ENCODE assay signal across 13 mouse cellular contexts in the genomic region with DNA sequence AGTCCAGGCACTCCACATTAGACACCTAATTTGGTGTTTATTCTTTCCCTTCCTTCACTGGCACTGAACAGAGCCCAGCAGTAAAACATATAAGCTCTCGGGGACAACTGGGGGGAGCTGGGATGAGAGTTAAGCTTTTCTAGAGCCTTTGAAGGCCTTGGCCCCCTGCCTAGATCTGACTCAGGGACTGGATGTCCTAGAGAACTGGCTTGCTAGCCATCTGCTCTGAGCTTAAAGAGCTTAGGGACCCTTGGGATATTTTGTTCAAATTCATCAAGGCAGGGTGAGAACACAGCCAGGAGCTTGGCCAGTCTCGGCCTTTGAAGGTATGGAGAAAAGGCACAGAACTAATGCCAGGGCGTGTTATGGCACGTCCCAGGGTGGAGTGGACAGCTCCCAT. TPM values are rescaled to one million over a fixed set of nuclear protein-coding genes. Genes with fewer than 3 reads are reported as not detected.
A peak's percentile ranks its signal among the peaks of the same experiment; 100 is the strongest.
DNase-seq lines count a peak whose midpoint lies in the region; ATAC-seq and TF ChIP-seq lines count a peak whose summit lies in the region.
"Had no signal": no experiment of that assay in that cellular context is flagged by ENCODE, and none has a peak within 500 bp of the region (broad histone marks: within the 10 kb centered on the region; RNA-seq: fewer than 3 reads in every experiment).

No protein-coding gene starts in this region.

- DNase-seq in cerebellum, postnatal 10 days = peak; percentile 24 to 43
- DNase-seq in cerebellum, adult 18-20 months = no peak
- peak; percentile 38 for DNase-seq in lung, postnatal 0 days (ENCODE audit: low spot score)
- no peak for DNase-seq in lung, postnatal 36 days
- peak; percentile 43 for DNase-seq in gastrocnemius, adult 18-20 months (ENCODE audit: low spot score)
- DNase-seq in stomach, postnatal 0 days (ENCODE audit: low spot score) = no peak
- no peak for DNase-seq in right cerebral cortex, adult 18-20 months

- H3K4me2 ChIP-seq in lung, postnatal 0 days (replicated peaks; ENCODE audit: low read depth, low read length) = no peak overlapping the region
- no peak overlapping the region for H3K4me2 ChIP-seq in stomach, postnatal 0 days (replicated peaks; ENCODE audit: low read depth)
- H3K4me2 ChIP-seq: embryonic facial prominence, embryonic 15.5 days; hindbrain, embryonic 15.5 days; kidney, embryonic 15.5 days; lung, embryonic 15.5 days; midbrain, embryonic 11.5 days had no signal

- WGBS in lung, postnatal 0 days = 62% methylated on average over 4 of the region's 4 CpGs
- 59% methylated on average over 4 of the region's 4 CpGs for WGBS in stomach, postnatal 0 days

- TF ChIP-seq EP300 in lung, postnatal 0 days (IDR thresholded peaks at IDR 0.05) = no peak
- no peak for TF ChIP-seq EP300 in stomach, postnatal 0 days (optimal IDR thresholded peaks at IDR 0.05)

- H3K4me1 ChIP-seq in lung, postnatal 0 days (ENCODE audit: insufficient read depth, low read depth, low read length) = no peaks in the 10 kb centered on the region
- H3K4me1 ChIP-seq in stomach, postnatal 0 days (replicated peaks; ENCODE audit: control insufficient read depth, insufficient read depth) = no peaks in the 10 kb centered on the region
- H3K4me1 ChIP-seq: embryonic facial prominence, embryonic 15.5 days; lung, embryonic 15.5 days had no signal

- H3K36me3 ChIP-seq in lung, postnatal 0 days (ENCODE audit: insufficient read depth, low read length) = no peaks in the 10 kb centered on the region
- H3K36me3 ChIP-seq in stomach, postnatal 0 days (ENCODE audit: control insufficient read depth, insufficient read depth, low read length) = no peaks in the 10 kb centered on the region
- H3K36me3 ChIP-seq: embryonic facial prominence, embryonic 15.5 days; hindbrain, embryonic 15.5 days; kidney, embryonic 15.5 days; lung, embryonic 15.5 days had no signal

- no peak for TF ChIP-seq CTCF in lung, postnatal 0 days (IDR thresholded peaks at IDR 0.05)
- TF ChIP-seq CTCF in stomach, postnatal 0 days (IDR thresholded peaks at IDR 0.05; ENCODE audit: low read depth) = no peak

- H3K27ac ChIP-seq in lung, postnatal 0 days (ENCODE audit: low read length) = no peak overlapping the region
- H3K27ac ChIP-seq in stomach, postnatal 0 days (replicated peaks) = no peak overlapping the region
- H3K27ac ChIP-seq: embryonic facial prominence, embryonic 15.5 days; hindbrain, embryonic 15.5 days; kidney, embryonic 15.5 days; lung, embryonic 15.5 days had no signal

- H3K9me3 ChIP-seq in lung, postnatal 0 days (ENCODE audit: low read length) = no peaks in the 10 kb centered on the region
- no peaks in the 10 kb centered on the region for H3K9me3 ChIP-seq in stomach, postnatal 0 days (ENCODE audit: control insufficient read depth, low read length)
- H3K9me3 ChIP-seq: embryonic facial prominence, embryonic 15.5 days; hindbrain, embryonic 15.5 days; kidney, embryonic 15.5 days; lung, embryonic 15.5 days had no signal

- H3K4me3 ChIP-seq in lung, postnatal 0 days (ENCODE audit: low read depth, low read length) = no peak overlapping the region
- no peak overlapping the region for H3K4me3 ChIP-seq in stomach, postnatal 0 days (ENCODE audit: low read depth, low read length)
- H3K4me3 ChIP-seq: embryonic facial prominence, embryonic 15.5 days; hindbrain, embryonic 15.5 days; kidney, embryonic 15.5 days; lung, embryonic 15.5 days had no signal

- ATAC-seq in lung, postnatal 0 days = no peak
- peak; percentile 42; the same call in 1 of the 2 replicates for ATAC-seq in stomach, postnatal 0 days (ENCODE audit: low FRiP score, low TSS enrichment)
- ATAC-seq in erythroblast, adult 5-6 weeks (replicated peaks; ENCODE audit: low FRiP score, poor library complexity, severe bottlenecking) = no peak

- H3K9ac ChIP-seq in lung, postnatal 0 days (replicated peaks; ENCODE audit: low read depth) = no peak overlapping the region
- no peak overlapping the region for H3K9ac ChIP-seq in stomach, postnatal 0 days (ENCODE audit: low read length)
- H3K9ac ChIP-seq: embryonic facial prominence, embryonic 15.5 days; hindbrain, embryonic 15.5 days; kidney, embryonic 15.5 days; lung, embryonic 15.5 days had no signal

- no peaks in the 10 kb centered on the region for H3K27me3 ChIP-seq in lung, postnatal 0 days (replicated peaks; ENCODE audit: insufficient read depth, low read length)
- H3K27me3 ChIP-seq in stomach, postnatal 0 days (ENCODE audit: control insufficient read depth, insufficient read depth, low read length) = no peaks in the 10 kb centered on the region
- H3K27me3 ChIP-seq: embryonic facial prominence, embryonic 15.5 days; hindbrain, embryonic 15.5 days; lung, embryonic 15.5 days had no signal

RNA-seq across cellular contexts. Expression of gene Ercc6l, which starts 6.6 kb away (rescaled TPM):
- polyA plus RNA-seq in lung, postnatal 0 days (2015; fragmentation: Nextera tagmentation; extraction: Ambion mirVana) = 0.87 and 1.1 TPM in 2 replicates
- under 1 TPM; 0.09 to 0.11 TPM for total RNA-seq in gastrocnemius, adult 18-20 months (2021)
- polyA plus RNA-seq in stomach, postnatal 0 days (2015; fragmentation: Nextera tagmentation; extraction: Ambion mirVana) = 1.5 and 1.9 TPM in 2 replicates
- 7.7 and 11.1 TPM in 2 replicates for total RNA-seq in erythroblast, adult 5-6 weeks (2015; ENCODE audit: low replicate concordance)
- 9.9 and 13.9 TPM in 2 replicates for total RNA-seq in erythroblast, adult 5-6 weeks (2017; ENCODE audit: low replicate concordance)

RNA-seq across cellular contexts. Expression of gene Rps4x, which starts 25.7 kb away (rescaled TPM):
- polyA plus RNA-seq in lung, postnatal 0 days (2015; fragmentation: Nextera tagmentation; extraction: Ambion mirVana) = 614 and 632 TPM in 2 replicates
- 100 to 1,000 TPM; 453 to 571 TPM for total RNA-seq in gastrocnemius, adult 18-20 months (2021)
- 632 and 636 TPM in 2 replicates for polyA plus RNA-seq in stomach, postnatal 0 days (2015; fragmentation: Nextera tagmentation; extraction: Ambion mirVana)
- total RNA-seq in erythroblast, adult 5-6 weeks (2015; ENCODE audit: low replicate concordance) = 798 and 880 TPM in 2 replicates
- total RNA-seq in erythroblast, adult 5-6 weeks (2017; ENCODE audit: low replicate concordance) = 381 and 473 TPM in 2 replicates

RNA-seq across cellular contexts. Expression of gene Pin4, which starts 44.3 kb away (rescaled TPM):
- 41.4 and 58.7 TPM in 2 replicates for polyA plus RNA-seq in lung, postnatal 0 days (2015; fragmentation: Nextera tagmentation; extraction: Ambion mirVana)
- total RNA-seq in gastrocnemius, adult 18-20 months (2021) = 10 to 100 TPM; 35.5 to 38.2 TPM
- 48.2 and 61.7 TPM in 2 replicates for polyA plus RNA-seq in stomach, postnatal 0 days (2015; fragmentation: Nextera tagmentation; extraction: Ambion mirVana)
- total RNA-seq in erythroblast, adult 5-6 weeks (2015; ENCODE audit: low replicate concordance) = 11.1 and 17.7 TPM in 2 replicates
- total RNA-seq in erythroblast, adult 5-6 weeks (2017; ENCODE audit: low replicate concordance) = 26.3 and 52.1 TPM in 2 replicates

Comparison
In these comparisons a context has a peak if more than half of its experiments do, and no peak if none do; other contexts are left out.
1. DNase-seq: peak in cerebellum, postnatal 10 days (2 of 2), lung, postnatal 0 days (single experiment) and gastrocnemius, adult 18-20 months (single experiment); none in cerebellum, adult 18-20 months (0 of 2), lung, postnatal 36 days (single experiment), stomach, postnatal 0 days (single experiment) and right cerebral cortex, adult 18-20 months (single experiment).
2. RNA of gene Ercc6l, which starts 6.6 kb away (total RNA-seq): 7.7 to 13.9 TPM in erythroblast, adult 5-6 weeks; 0.09 to 0.11 TPM in gastrocnemius, adult 18-20 months; every median in the first group is over 4 times any median in the second.